ENCODE assay signal across 31 mouse cellular contexts in genomic region chr9:85861065-85861464, GRCm38 (mm10). TPM values are rescaled to one million over a fixed set of nuclear protein-coding genes. Genes with fewer than 3 reads are reported as not detected.
DNase-seq lines count a peak whose midpoint lies in the region; ATAC-seq and TF ChIP-seq lines count a peak whose summit lies in the region.
"Had no signal": no experiment of that assay in that cellular context is flagged by ENCODE, and none has a peak within 500 bp of the region (broad histone marks: within the 10 kb centered on the region; RNA-seq: fewer than 3 reads in every experiment).

No protein-coding gene starts in this region.

- H3K27me3 ChIP-seq in forebrain, embryonic 13.5 days = no peaks in the 10 kb centered on the region
- no peaks in the 10 kb centered on the region for H3K27me3 ChIP-seq in forebrain, embryonic 16.5 days (replicated peaks; ENCODE audit: control insufficient read depth, insufficient read depth, low read length)
- H3K27me3 ChIP-seq: CH12.LX; embryonic facial prominence, embryonic 13.5 days; heart, embryonic 13.5 days; Patski had no signal

- no peak for TF ChIP-seq POLR2A in brain, embryonic 14.5 days (IDR thresholded peaks at IDR 0.05; ENCODE audit: borderline replicate concordance, extremely low read depth, insufficient read depth, insufficient read length, poor library complexity, severe bottlenecking)

- peak; percentile 4 for DNase-seq in heart, adult 11 months
- DNase-seq in heart, adult 8-10 months (ENCODE audit: low spot score) = no peak
- DNase-seq in brain, embryonic 14.5 days (ENCODE audit: low read depth) = peak; percentile 83
- DNase-seq in kidney, postnatal 14 days = no peak
- no peak for DNase-seq in thymus, postnatal 25 days
- DNase-seq: adrenal gland, postnatal 10 days; B cell, adult 2 months; cerebellum, adult 11 months; cerebellum, adult 2 months; cerebellum, postnatal 10 days; cerebellum, postnatal 36 days; embryo, embryonic 11 days; gastrocnemius, adult 2 months; gastrocnemius, postnatal 14 days; heart, adult 18-20 months; heart, postnatal 14 days; heart, postnatal 4 days had no signal

- ATAC-seq in forebrain, embryonic 13.5 days = peak; percentile 64
- ATAC-seq in forebrain, embryonic 16.5 days = peak; percentile 77
- ATAC-seq: hindbrain, postnatal 0 days; inflammation-experienced regulatory T-cells, adult 6 months; intestine, embryonic 16.5 days; Patski had no signal

- no peaks in the 10 kb centered on the region for H3K36me3 ChIP-seq in forebrain, embryonic 13.5 days (ENCODE audit: poor library complexity, severe bottlenecking)
- H3K36me3 ChIP-seq in forebrain, embryonic 16.5 days (ENCODE audit: control insufficient read depth, insufficient read depth) = no peaks in the 10 kb centered on the region
- H3K36me3 ChIP-seq: embryonic facial prominence, embryonic 10.5 days; embryonic facial prominence, embryonic 13.5 days; G1E; heart, embryonic 10.5 days; heart, embryonic 13.5 days had no signal

- no peak for TF ChIP-seq CTCF in brain, embryonic 14.5 days (IDR thresholded peaks at IDR 0.05; ENCODE audit: borderline replicate concordance, extremely low read depth, insufficient read depth, insufficient read length)

- WGBS in forebrain, embryonic 13.5 days = 20% methylated on average over 4 of the region's 4 CpGs
- WGBS in forebrain, embryonic 16.5 days = 16% methylated on average over 4 of the region's 4 CpGs

- H3K4me2 ChIP-seq in forebrain, embryonic 13.5 days = no peak overlapping the region
- no peak overlapping the region for H3K4me2 ChIP-seq in forebrain, embryonic 16.5 days (ENCODE audit: low read length)
- H3K4me2 ChIP-seq: embryonic facial prominence, embryonic 13.5 days; heart, embryonic 13.5 days; hindbrain, embryonic 14.5 days had no signal

- H3K4me3 ChIP-seq in forebrain, embryonic 13.5 days = no peak overlapping the region
- H3K4me3 ChIP-seq in forebrain, embryonic 16.5 days (replicated peaks; ENCODE audit: low read length) = no peak overlapping the region
- H3K4me3 ChIP-seq: embryonic facial prominence, embryonic 10.5 days; embryonic facial prominence, embryonic 13.5 days; erythroblast, embryonic 14.5 days; gastrocnemius, adult 2 months; heart, embryonic 10.5 days; heart, embryonic 13.5 days had no signal

- H3K27ac ChIP-seq in forebrain, embryonic 13.5 days = no peak overlapping the region
- H3K27ac ChIP-seq in forebrain, embryonic 16.5 days (ENCODE audit: low read length) = no peak overlapping the region
- H3K27ac ChIP-seq: embryonic facial prominence, embryonic 10.5 days; embryonic facial prominence, embryonic 13.5 days; gastrocnemius, adult 2 months; heart, embryonic 10.5 days; heart, embryonic 13.5 days; hindbrain, embryonic 14.5 days; hindbrain, postnatal 0 days had no signal

- peaks cover 17% of the 10 kb centered on the region; the same call in 1 of the 2 replicates for H3K4me1 ChIP-seq in forebrain, embryonic 13.5 days
- peaks cover 6% of the 10 kb centered on the region; the same call in 1 of the 2 replicates for H3K4me1 ChIP-seq in forebrain, embryonic 16.5 days (replicated peaks; ENCODE audit: control insufficient read depth, insufficient read depth, low read length)
- H3K4me1 ChIP-seq: heart, embryonic 10.5 days; heart, embryonic 13.5 days had no signal

- no peak overlapping the region for H3K9ac ChIP-seq in forebrain, embryonic 13.5 days
- no peak overlapping the region for H3K9ac ChIP-seq in forebrain, embryonic 16.5 days (replicated peaks; ENCODE audit: low read depth, low read length)
- H3K9ac ChIP-seq: embryonic facial prominence, embryonic 13.5 days; heart, embryonic 13.5 days; hindbrain, embryonic 14.5 days had no signal

- H3K9me3 ChIP-seq in forebrain, embryonic 13.5 days (replicated peaks) = no peaks in the 10 kb centered on the region
- no peaks in the 10 kb centered on the region for H3K9me3 ChIP-seq in forebrain, embryonic 16.5 days (ENCODE audit: control insufficient read depth, low read length)
- H3K9me3 ChIP-seq: embryonic facial prominence, embryonic 10.5 days; embryonic facial prominence, embryonic 13.5 days; heart, embryonic 10.5 days; heart, embryonic 13.5 days had no signal

RNA-seq across cellular contexts. Expression of gene Tpbg, which starts 18.9 kb away (rescaled TPM):
- 1 to 10 TPM in 2 of 4 experiments, under 1 TPM in 2; 0.44 to 2.3 (median 1.1) TPM for total RNA-seq in heart, adult 8-10 months (2022)
- 16.9 and 25.0 TPM in 2 replicates for polyA plus RNA-seq in brain, embryonic 14.5 days (2012; rRNA removed)
- polyA plus RNA-seq in forebrain, embryonic 13.5 days (2015; fragmentation: Nextera tagmentation; extraction: Ambion mirVana) = 14.6 and 16.4 TPM in 2 replicates
- 7.0 and 8.3 TPM in 2 replicates for polyA plus RNA-seq in forebrain, embryonic 16.5 days (2015; fragmentation: Nextera tagmentation; extraction: Ambion mirVana)
- total RNA-seq: CH12.LX had no signal
- polyA plus RNA-seq: erythroblast, embryonic 14.5 days; G1E had no signal

Comparison
In these comparisons a context has a peak if more than half of its experiments do, and no peak if none do; other contexts are left out.
1. DNase-seq: peak in heart, adult 11 months (single experiment) and brain, embryonic 14.5 days (single experiment); none in heart, adult 8-10 months (single experiment), kidney, postnatal 14 days (single experiment) and thymus, postnatal 25 days (single experiment).